Mouse (Mus musculus) CH12.LX (cell line): ENCODE results near the gene Dkkl1.

Experiments
- CTCF ChIP-seq, 2 experiments: IDR thresholded peaks in 1 of 2; conservative IDR thresholded peaks in 1 of 2; 2 replicates each; pipeline ENCODE4 v1.5.1; 2011 to 2012; ENCODE audit warnings: low read depth in 2 of 2, low read length in 2 of 2, improper control_type of control experiment in 1 of 2, inconsistent platforms in 1 of 2, mild to moderate bottlenecking in 1 of 2, moderate library complexity in 1 of 2
- EP300 ChIP-seq: IDR thresholded peaks from 2 replicates; pipeline ENCODE4 v1.6.1; 2011; ENCODE audit warnings: low read length, improper control_type of control experiment
- HCFC1 ChIP-seq: IDR thresholded peaks from 2 replicates; pipeline ENCODE4 v1.6.1; 2012; ENCODE audit warnings: low read depth, mild to moderate bottlenecking, inconsistent platforms, low read length, improper control_type of control experiment
- MAFK ChIP-seq: IDR thresholded peaks from 2 replicates; pipeline ENCODE4 v1.6.1; 2011; ENCODE audit warnings: low read length, improper control_type of control experiment; ENCODE audit not compliant: insufficient replicate concordance
- MXI1 ChIP-seq: IDR thresholded peaks from 2 replicates; pipeline ENCODE4 v1.6.1; 2011; ENCODE audit warnings: mild to moderate bottlenecking, low read depth, low read length, improper control_type of control experiment
- NELFE ChIP-seq: IDR thresholded peaks from 2 replicates; pipeline ENCODE4 v1.6.1; 2011; ENCODE audit warnings: low read depth, low read length, improper control_type of control experiment
- NRF1 ChIP-seq: IDR thresholded peaks from 2 replicates; pipeline ENCODE4 v1.6.1; 2014; ENCODE audit warnings: low read depth, mild to moderate bottlenecking, inconsistent platforms, low read length, improper control_type of control experiment, moderate library complexity
- POLR2A ChIP-seq: IDR thresholded peaks from 2 replicates; pipeline ENCODE4 v1.6.1; 2011; ENCODE audit warnings: low read depth, mild to moderate bottlenecking, improper control_type of control experiment, low read length
- RAD21 ChIP-seq: IDR thresholded peaks from 2 replicates; pipeline ENCODE4 v1.6.1; 2011; ENCODE audit warnings: low read depth, mild to moderate bottlenecking, low read length, improper control_type of control experiment, moderate library complexity
- SIN3A ChIP-seq: IDR thresholded peaks from 2 replicates; pipeline ENCODE4 v1.6.1; 2012; ENCODE audit warnings: low read length, improper control_type of control experiment, inconsistent platforms
- SMC3 ChIP-seq: IDR thresholded peaks from 2 replicates; pipeline ENCODE4 v1.6.1; 2011; ENCODE audit warnings: low read depth, low read length, improper control_type of control experiment
- USF1 ChIP-seq: IDR thresholded peaks from 2 replicates; pipeline ENCODE4 v1.6.1; 2014; ENCODE audit warnings: low read depth, mild to moderate bottlenecking, inconsistent platforms, low read length, improper control_type of control experiment
- USF2 ChIP-seq: conservative IDR thresholded peaks from 2 replicates; pipeline ENCODE4 v1.6.1; 2011; ENCODE audit warnings: low read depth, low read length, improper control_type of control experiment

DNA sequence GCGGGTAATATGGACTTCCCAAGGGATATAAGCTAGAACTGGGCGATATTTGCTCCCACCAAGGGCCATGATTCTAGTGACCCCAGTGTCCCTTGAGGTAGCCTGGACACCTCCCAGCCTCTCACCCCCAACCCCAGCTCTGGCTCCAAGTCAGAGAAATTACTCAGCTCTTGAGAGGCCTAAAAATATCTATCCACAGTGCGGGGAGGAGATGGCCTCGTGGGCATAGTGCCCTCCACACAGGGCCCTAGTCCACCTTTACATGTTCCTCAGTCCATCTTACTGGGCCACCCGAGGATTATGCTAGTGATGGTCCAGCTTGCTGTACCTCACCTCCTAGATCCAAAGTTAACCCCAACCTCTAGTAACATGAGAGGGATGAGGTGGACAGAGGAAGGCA lies 47.1 kb downstream of the Dkkl1 start:
- TF ChIP-seq SMC3 (no peak), EP300 (no peak), NELFE (no peak), CTCF (conservative IDR thresholded peaks at IDR 0.05 in 1 of 2, IDR thresholded peaks at IDR 0.05 in 1 of 2; ENCODE audit: low read depth in 2 of 2, low read length in 2 of 2) (no peak), NRF1 (no peak), POLR2A (no peak), RAD21 (no peak), MXI1 (no peak), MAFK (no peak), HCFC1 (no peak), USF1 (no peak), SIN3A (no peak), USF2 (no peak)
